Mouse (Mus musculus): ENCODE measurements around the gene Kitl. TPM values are rescaled to one million over a fixed set of nuclear protein-coding genes. Genes with fewer than 3 reads are reported as not detected.

Kitl gene
- total RNA-seq, 2 experiments from 2014 or later: 54.4 to 58.1 TPM

GRCm38 (mm10) chr10:100132304-100132703 lies 116.9 kb downstream of the Kitl start:
- no peak for TF ChIP-seq CTCF (IDR thresholded peaks at IDR 0.05)
- no peak overlapping the region for H3K4me3 ChIP-seq
- no peak overlapping the region for H3K27ac ChIP-seq
- intact Hi-C loops (cut with DNase I): no loop called here
- DNase-seq (ENCODE audit: extremely low spot score in 1 of 2, low spot score in 2 of 2): no peak

GRCm38 (mm10) chr10:100138552-100138951 lies 123.1 kb downstream of the Kitl start:
- no peak for TF ChIP-seq CTCF (IDR thresholded peaks at IDR 0.05)
- Histone ChIP-seq H3K4me3 (no peak overlapping the region), H3K27ac (no peak overlapping the region)
- intact Hi-C loops (cut with DNase I): no loop called here
- DNase-seq (ENCODE audit: extremely low spot score in 1 of 2, low spot score in 2 of 2): no peak

DNA sequence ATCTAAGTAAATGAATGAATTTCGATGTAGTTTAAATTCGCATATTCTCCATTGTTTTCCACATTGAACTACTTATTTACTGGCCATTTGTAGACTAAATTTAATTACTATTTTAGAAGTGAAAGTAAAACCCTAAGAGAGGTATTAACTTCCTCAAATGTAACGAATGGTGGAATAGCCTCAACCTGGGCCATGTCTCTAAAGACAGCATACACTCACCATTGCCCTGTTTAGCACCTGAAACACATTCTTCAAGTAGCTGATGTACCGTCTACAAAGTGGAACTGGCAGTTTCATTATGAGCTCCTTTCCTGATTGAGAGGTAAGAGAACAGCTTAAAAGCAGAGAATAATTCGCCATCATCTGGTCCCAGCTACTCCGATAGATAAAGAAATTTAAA lies 132.7 kb downstream of the Kitl start:
- no peak for TF ChIP-seq CTCF (IDR thresholded peaks at IDR 0.05)
- no peak overlapping the region for H3K4me3 ChIP-seq
- DNase-seq (ENCODE audit: extremely low spot score in 1 of 2, low spot score in 2 of 2): no peak
- intact Hi-C loops (cut with DNase I): no loop called here
- H3K27ac ChIP-seq: no peak overlapping the region

Small RNA genes lying within 50 kb of the gene (microRNA-seq; reads per million reads assigned to microRNA genes)
- gene Gm22918 (0 reads per million in 2 experiments), gene Gm25287 (0 reads per million in 2 experiments)
